Mouse (Mus musculus) adrenal gland, postnatal 14 days (tissue): ENCODE measurements at regions not wholly inside any gene's neighbourhood (a gene's known extent, or its start where the extent isn't known, plus 50 kb on each side); places are given as distances from the start of the nearest gene placed in this dataset.
"Not testable (repeated sequence)": the region's sequence is repeated elsewhere in the genome, so short reads cannot be mapped to it uniquely, and the experiment has no call there.

Source experiments
- DNase-seq: peaks from one replicate; pipeline ENCODE4 v3.0.0; 2021; ENCODE audit warnings: mixed read lengths

DNA sequence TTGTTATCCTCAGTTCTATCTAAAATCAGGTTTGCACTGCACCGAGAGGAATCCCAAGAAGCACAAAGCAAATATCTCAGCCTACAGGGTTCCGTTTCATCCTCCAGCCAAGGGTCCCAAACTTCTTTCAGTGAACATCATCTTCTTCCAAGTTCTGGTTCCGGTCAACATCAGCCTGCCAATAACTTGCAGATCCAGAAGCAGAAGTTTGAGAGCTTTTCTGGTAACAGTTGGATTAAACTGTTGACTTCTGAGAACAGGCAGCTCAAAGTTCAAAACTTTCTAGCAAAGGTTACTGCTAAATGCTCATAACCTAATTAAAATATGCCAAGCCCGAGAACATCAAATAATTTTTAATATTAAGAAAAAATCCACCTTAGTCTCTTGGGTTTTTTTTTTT is 237.0 kb upstream of the Gm37988 start:
- no peak for DNase-seq

DNA sequence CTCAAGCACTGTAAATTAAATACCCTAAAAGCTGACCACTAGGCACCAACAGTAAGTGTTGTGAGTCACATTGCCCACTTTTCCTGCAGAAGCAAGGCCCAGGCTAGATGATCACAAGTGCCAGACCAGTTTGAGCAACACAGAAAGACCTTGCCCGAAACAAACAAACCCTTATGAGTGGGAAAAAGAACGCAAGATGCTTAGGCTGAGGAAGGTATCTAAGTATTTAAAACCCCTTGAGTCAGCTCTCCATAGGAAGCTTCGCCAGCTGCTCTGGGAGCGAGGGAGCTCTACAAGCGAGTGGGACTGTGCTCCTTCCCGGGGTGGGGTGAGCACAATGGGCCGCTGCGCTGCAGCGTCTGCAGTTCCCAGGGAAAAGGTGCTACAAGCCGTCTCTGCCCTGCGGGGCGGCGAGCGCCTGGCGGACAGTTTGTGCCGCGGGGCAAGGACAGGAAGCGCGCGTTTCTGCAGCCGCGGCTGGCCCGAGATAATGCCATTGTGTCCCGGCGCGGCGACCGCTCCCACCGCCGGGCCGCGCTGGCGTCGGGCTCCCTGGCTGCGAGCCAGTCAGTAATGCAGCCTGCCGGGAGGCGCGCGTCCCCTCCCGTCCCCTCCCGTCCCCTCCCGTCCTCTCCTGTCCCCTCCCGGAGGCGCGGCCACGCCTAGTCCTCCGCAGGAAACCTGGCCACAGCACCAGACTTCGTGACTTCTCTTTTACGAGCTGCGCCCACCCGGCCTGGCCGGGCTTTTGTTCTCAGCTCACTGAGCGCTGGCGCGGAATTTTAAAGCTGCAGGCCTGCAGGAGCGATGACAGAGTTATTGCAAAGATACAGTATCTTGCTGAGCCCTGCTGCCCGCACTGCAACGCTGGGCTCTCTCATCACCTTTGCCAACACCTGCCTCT is 236.1 kb upstream of the Gm37988 start:
- DNase-seq: peak; percentile 75

DNA sequence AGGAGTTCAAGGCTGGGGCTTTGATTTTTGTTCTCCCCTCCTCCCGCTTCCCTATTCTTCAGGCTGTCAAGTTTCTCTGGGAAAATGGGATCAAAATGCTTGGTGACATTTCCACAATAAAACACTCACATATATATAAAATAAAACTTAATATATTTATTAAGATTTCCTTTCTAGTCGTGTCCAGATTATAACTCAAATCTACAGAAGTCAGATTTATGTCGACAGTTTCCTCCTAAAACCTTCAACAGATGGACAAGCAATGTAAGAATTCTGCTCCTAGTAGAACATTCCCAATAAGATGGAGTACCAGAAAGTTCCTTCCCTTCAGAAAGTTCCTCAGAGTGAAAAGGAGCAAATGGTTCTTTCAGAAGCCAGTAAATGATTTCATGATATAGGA is 235.4 kb upstream of the Gm37988 start:
- DNase-seq: no peak

DNA sequence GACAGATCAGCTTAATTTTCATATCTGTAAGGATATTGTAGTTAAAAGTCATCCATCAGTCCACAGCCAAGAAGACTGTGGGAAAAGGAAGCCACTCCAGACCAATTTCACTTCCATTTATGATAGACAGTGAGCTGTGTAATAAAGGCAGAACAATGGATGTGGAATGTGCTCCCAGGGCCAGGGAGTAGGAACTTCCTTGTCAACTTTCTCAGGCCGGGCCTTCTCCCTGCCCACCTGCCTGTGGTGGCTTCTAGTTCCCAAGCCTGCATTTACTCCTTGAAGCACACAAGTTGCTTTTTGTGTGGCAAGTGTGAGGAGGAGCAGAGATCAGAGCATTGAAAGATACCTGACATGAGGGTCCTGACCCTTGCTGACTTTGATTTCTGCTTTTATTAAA is 233.6 kb upstream of the Gm37988 start:
- no peak for DNase-seq

DNA sequence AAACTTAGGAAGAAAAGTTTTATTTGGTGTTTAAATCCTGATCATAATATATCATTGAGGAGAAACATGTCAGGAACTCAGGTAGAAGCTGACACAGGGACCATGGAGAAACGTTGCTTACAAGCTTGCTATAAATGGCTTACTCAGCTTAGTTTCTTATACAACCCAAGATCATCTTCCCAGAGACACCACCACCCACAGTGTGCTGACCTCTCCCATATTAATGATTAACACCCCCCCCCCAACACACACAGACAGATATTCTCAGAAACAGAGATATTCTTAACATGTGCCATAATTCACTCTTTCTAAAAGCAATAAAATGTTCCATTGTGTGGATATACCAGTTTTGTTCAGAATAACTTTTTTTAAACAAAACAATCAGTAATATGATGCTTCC is 230.7 kb upstream of the Gm37988 start:
- no peak for DNase-seq

DNA sequence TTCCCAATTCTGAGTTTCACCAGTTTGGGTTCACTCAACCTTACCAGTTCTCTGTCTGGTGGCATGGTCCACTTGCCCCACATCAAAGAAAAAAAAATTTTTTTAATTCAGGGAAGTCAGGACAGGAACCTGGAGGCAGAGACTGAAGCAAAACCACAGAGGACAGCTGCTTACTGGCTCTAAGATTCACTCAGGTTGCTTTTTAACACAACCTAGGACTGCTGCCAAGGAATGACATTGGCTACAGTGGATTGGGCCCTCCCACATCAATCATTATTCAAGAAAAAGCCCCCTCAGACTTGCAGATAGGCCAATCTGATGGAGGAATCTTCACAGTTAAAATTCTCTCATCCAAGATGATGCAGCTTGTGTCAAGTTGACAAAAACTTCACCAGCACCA is 225.2 kb upstream of the Gm37988 start:
- DNase-seq: no peak

DNA sequence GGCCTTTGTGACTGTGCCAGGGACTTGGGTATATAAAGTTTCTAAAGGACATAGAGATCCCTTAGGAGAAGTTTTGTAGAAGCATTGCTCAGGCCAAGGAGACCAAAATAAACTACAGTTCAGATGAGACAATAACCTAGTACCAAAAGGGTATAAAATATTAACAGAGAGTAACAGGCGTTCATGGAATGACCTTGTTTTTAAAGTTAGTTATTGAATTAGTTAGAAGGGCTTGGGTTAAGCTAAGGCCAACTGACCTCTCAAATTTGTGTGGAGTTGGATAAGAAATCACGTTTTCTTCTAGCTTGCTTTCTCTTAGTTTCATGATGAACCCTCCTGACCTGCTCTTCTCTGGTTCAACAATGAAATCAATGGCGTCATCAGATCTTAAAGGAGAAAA is 209.8 kb upstream of the Gm37988 start:
- no peak for DNase-seq

DNA sequence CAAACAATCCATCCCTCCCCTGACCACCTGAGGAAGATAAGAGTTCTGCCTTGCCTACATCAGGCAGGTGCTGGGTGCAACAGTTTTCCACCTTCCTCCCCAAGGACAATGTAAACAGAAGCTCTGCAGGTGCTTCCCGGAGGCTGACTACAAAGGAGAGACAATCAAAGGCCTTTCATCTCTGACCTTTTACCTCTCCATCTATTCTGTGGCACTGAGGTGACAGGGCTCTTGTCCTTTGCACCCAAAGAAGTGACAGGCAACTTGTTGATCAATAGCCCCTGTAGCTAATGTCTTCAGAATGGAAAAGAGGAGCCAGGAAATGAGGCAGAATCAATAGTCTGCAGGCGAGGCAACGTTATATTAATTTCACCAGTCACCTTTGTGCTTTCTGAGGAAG is 209.3 kb upstream of the Gm37988 start:
- DNase-seq: no peak

DNA sequence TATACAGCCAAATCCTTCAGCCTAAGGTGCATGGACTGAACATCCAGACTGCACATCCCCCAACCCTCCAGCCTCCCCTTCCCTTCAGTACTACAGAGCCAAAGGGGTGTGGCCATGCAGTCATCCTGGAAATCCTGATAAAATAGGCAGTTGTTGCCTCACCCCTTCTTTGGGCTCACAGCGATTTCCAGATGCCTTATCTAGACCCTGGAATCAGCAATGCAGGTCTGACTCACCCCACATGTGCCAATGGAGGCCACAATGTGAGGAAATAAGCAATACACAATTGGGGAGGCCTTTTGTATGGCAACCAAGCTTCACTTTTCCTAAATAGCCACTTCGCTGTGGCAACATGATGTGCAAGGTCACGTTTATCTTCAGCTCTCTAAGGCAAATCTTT is 205.3 kb upstream of the Gm37988 start:
- peak; percentile 58 for DNase-seq

DNA sequence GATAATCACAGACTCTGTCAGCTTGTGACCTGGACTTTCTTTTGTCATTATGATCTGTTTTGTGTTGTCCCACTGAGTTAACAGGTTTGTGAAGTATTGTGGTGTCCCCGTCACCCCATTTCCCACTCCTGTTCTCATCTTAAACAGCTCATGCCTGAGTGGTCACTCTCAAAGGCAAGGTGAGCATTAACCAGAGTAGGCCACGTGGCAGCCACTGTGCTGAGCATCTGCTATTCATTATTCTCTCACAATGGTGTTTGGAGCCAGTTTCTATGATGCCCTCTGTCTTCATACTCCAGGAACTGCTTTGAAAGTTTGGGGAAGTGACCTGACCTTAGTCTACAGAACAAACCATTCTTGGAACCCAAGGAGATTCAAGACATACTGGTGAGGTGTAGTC is 198.9 kb upstream of the Gm37988 start:
- DNase-seq: no peak

DNA sequence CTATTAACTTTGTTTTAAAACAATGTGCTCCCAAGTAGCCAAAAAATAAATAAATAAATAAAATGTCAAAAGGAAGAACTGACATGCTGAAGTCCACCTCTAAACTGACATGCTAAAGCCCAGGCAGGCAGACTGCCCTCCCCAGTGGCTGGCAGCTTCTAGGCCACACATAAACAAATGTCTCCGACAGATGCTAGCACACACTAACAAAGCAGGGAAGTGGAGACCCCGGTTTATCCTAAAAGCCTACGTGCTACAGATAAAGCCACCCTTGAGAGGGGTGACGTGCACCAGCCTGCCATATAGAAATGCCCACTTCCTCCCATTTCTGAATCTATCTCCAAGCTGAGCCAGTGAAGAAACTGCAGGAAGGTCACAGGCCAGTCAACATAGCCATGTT is 194.4 kb upstream of the Gm37988 start:
- no peak for DNase-seq

DNA sequence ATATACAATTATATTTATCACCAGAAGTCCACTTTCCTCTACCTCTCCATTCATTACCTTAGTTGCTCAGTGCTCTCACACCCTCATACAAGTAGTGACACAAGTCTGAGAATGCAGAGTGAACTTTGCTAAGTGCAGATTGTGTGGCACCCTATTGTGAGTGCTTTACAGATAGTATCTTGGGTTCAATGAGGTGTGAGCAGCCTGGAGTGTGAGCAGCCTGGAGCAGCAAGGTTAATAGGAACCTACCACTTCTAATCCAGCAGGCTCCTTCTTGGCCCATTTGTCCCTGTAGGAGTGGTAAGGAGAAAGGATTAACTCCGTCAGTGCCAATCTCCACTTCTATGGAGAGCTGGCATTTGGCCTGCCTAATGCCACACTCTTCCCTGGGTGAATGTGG is 192.4 kb upstream of the Gm37988 start:
- no peak for DNase-seq

DNA sequence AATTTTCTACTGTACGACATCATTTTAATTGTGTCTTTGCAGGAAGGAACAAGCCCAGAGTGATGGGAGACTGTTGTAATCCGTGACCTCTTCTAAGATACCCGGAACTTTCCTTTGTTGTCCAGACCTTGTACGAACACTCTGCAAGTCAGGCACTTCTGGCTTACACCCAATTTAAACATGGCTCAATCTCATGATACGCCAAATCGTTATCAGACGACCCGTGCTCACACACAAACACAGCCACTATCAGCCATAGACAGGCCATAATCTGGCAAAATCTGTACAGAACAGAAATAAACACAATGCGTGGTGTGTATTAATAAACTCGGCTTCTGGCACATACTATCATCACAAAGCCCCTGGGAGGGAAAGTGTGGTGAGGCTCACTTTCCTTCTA is 190.2 kb upstream of the Gm37988 start:
- DNase-seq: no peak

DNA sequence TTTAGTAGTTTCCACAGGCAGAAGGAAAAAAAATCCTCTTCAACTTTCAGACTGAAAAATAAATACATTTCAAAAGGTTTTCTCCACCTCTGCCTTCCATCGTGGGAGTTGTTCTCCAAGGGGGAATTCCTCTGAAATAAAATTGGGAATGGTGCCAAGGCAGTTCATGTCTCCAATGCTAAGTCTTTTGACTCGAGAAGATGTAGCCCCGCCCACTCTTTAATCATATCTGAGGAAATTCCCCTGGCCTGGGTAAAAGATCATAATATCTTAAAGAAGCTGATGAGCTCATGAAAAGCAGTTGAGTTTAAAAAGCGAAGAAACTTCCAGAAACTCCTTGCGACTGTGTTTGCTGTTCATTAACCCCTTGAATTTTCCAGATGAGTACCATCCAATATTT is 185.3 kb upstream of the Gm37988 start:
- peak; percentile 15 for DNase-seq

DNA sequence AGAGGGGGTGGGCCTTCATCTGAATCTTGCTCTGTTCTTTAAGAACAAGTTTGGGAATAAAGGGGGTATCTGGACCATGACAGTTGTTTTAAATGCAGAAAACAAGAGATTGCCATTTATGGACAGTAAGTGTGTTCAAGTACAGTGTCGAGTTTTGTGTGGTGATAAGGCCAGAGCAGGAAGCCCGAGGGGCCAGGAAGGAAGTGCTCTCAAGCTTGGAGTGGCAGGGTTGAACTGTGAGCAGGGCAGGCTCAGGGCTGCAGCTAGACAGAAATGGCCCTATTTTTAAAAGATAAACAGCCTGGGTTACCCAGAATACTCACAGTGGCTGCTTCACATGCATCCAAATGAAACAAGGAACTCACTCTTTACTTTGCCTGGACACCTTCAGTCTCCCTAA is 184.4 kb upstream of the Gm37988 start:
- DNase-seq: peak; percentile 7

DNA sequence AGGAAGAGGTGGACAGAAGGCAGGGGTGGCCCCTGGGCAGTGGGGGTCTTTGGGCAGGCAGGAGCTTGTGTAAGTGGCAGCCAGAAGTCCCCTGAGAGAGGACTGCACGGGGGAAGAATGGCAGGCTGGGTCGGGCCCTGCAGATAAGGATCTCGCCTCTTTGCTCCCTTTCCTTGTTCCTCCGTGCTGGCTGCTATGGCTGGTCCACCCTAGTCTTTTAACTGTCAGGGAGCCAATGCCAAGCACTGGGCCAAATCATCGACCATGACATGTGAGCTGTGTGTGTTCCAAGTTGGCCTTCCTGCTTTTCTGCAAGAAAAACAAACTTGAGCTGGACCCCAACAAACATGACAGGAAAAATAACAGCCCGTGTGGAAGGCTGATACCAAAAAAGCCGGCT is 153.8 kb upstream of the Gm37988 start:
- DNase-seq: peak; percentile 12

DNA sequence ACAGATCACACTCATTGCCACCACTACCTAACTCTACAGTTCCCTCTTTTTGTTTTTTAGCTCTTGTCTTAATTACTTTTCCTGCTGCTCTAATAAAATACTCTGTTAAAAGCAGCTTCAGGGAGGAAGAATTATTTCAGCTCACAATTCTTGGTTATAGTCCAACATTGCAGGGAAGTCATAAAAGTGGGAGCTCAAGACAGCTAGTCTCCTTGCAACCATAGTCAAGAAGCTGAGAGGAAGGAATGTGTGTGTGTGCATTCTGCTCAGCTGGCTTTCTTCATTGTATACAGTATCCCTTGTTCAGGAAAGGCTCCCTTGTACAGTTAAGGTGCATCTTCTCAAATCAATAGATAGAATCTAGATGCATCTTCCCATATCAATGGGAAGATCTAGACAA is 152.4 kb upstream of the Gm37988 start:
- DNase-seq: no peak

DNA sequence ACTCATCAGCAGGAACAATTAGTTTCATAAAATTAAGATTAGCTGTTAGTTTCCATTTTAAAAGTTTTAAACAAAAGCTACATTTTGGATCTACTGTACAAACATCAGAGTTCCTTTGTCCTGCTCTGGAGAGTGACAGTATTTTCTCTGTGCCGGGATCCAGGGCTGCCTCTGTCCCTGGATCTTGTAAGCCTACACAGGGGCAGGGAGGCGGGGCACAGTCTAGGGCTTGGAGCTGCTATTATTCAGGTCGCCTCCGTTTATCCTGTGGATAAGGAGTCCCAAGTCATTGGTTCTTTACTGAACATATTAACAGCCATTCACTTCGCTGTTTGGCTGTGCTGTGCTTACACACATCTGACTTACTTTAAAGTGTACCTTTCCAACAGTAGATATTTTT is 150.8 kb upstream of the Gm37988 start:
- no peak for DNase-seq

DNA sequence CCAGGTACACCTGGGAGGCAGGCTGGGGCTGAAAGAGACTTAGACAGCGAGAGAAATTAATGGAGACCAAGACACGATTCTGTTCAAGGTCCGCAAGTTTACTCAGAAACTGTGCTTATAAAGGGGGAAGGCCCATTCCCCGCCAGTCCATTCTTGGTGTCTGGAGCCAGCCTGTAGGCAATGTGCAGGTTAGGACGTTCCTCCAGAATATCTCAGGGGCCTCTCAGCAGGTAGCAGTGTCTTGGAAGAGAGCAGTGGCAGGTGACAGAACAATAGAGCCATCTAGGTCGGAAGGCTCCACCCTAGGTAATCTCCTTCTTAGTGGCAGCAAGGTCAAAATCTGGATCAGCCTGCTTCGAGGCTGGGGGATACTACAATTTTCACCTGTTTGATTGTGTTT is 147.6 kb upstream of the Gm37988 start:
- DNase-seq: not testable (repeated sequence)

DNA sequence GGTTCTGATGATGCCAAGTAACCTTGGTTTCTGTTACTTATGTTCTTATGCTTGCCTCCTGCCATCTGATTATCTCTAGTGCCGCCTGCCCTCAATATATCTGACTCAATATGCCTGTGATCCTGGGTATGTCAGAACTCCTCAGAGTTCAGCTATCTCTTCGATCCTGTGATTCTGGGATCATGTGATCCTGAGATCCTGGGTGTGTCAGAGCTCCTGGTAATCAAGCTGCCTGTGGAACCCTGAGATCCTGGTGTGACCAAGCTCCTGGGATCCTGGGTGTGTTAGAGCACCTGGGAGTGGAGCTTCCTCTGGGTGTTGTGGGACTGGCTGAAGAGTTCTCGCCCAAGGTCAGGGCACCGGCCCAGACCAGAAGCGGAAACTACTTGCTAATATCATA is 147.1 kb upstream of the Gm37988 start:
- not testable (repeated sequence) for DNase-seq

DNA sequence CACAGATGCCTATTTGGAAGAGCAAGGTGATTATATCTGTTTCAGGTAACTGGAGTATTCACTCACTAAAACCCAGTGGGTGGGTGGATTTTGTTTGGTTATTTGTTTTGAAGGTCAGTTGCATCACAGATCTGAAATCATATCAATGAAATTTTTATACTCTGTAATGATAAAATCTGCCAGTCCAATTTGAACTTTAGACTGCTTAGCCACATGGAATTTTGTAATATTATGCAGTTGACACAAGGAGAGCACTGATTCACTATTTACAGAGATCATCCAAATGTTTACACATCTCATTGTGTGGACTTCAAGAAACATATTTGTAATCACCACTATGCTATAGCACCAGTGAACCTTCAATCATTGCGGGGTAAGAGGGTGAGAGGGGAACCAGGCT is 145.9 kb upstream of the Gm37988 start:
- no peak for DNase-seq

DNA sequence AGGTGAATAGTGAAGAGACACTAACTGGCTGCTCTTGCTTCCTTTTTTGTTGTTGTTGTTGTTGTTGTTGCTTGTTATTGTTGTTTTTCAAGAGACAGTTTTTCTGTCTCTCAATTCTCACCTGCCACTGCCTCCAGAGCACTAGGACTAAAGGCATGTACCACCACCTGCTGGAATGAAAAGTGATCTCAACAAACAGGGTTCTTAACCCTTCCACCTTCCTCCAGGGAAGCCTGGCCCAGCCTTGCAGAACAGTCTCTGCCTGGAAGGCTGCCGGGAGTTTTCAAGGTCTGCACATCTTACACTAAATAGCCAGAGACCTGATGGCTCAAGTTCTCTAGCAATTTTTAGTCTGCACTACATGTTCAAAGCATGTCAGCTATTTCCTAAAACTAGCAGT is 138.0 kb upstream of the Gm37988 start:
- peak; percentile 43 for DNase-seq

DNA sequence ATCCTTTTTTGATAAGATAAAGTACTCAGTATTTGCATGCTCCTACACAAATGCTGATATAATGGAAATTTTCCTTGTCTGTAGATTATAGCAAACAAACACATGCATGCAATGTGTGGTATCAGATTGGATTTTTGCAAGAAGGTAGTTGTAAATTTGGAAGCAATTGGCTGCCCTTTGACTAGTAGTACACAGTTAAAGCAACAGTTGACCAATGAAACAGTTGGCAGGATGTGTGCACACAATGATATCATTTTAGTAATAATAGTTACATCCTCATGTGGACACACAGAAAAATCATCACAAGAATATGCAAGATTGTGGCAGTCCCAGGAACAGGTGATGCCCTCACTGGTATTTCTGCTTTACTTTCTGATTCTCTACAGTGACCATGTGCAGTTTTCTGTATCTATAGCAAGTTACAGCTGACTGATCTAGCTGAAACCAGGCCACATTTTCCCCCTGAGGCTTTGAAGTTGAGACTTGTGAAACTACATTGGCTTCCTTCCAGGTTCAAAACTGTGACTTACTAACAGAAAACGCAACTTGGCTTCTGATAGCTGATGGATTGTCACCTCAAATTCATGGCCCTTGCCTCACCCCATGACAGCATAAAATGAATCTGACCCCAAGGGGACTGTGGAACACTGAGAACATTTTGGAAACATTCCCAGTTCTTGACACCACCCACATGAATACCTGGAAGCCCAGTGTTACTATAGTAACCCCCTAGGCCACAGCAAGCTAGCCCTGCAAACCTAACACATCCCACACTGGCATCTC is 136.3 kb upstream of the Gm37988 start:
- DNase-seq: peak; percentile 60

DNA sequence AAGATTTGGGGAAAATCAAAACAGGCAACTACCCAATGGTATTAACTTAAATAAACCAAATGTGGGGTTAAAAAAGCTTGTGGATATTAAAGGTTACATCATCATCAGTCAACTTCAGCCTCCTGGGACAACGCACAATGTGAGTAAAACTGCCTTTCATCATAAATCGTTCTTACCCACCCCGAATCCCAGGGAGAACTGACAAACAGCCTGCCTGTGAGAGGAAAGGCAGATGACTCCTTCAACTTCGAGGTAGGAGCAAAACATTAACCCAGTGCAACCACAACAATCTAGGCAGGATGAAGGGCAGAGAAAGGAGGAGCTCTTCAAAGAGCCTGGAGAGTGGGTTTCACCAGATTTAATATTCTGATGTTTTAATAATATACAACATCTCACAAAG is 135.3 kb upstream of the Gm37988 start:
- DNase-seq: peak; percentile 18
